Mouse (Mus musculus): ENCODE measurements around the gene Gm42421.

The Gm42421 gene

GRCm38 (mm10) chr5:143966671-143967070 is 38.7 kb downstream of the Gm42421 start:
- TF ChIP-seq GATA4 (IDR thresholded peaks at IDR 0.05; ENCODE audit: insufficient replicate concordance, low read length) = no peak

GRCm38 (mm10) chr5:143972628-143973027 is 44.7 kb downstream of the Gm42421 start:
- no peak for TF ChIP-seq GATA4 (IDR thresholded peaks at IDR 0.05; ENCODE audit: insufficient replicate concordance, low read length)

- no peak for TF ChIP-seq GATA4 (IDR thresholded peaks at IDR 0.05; ENCODE audit: insufficient replicate concordance, low read length)
These were observed 47.1 kb downstream of the Gm42421 start for GRCm38 (mm10) chr5:143974931-143975630.

GRCm38 (mm10) chr5:143975631-143975933 is 47.6 kb downstream of the Gm42421 start:
- no peak for TF ChIP-seq GATA4 (IDR thresholded peaks at IDR 0.05; ENCODE audit: insufficient replicate concordance, low read length)

- TF ChIP-seq GATA4 (IDR thresholded peaks at IDR 0.05; ENCODE audit: insufficient replicate concordance, low read length) = no peak
These were observed 48.3 kb downstream of the Gm42421 start for GRCm38 (mm10) chr5:143976232-143976631.

- TF ChIP-seq GATA4 (IDR thresholded peaks at IDR 0.05; ENCODE audit: insufficient replicate concordance, low read length) = no peak
These were observed 48.9 kb downstream of the Gm42421 start for GRCm38 (mm10) chr5:143976726-143977431.

- TF ChIP-seq GATA4 (IDR thresholded peaks at IDR 0.05; ENCODE audit: insufficient replicate concordance, low read length) = no peak
These were observed 52.9 kb downstream of the Gm42421 start for GRCm38 (mm10) chr5:143980858-143981257.

GRCm38 (mm10) chr5:143982361-143982760 is 54.4 kb downstream of the Gm42421 start:
- no peak for TF ChIP-seq GATA4 (IDR thresholded peaks at IDR 0.05; ENCODE audit: insufficient replicate concordance, low read length)

GRCm38 (mm10) chr5:143985381-143985780 is 57.4 kb downstream of the Gm42421 start:
- TF ChIP-seq GATA4 (IDR thresholded peaks at IDR 0.05; ENCODE audit: insufficient replicate concordance, low read length) = no peak

Measured in liver, adult (tissue).